12 mouse cellular contexts compared by ENCODE assay signal in the genomic region with DNA sequence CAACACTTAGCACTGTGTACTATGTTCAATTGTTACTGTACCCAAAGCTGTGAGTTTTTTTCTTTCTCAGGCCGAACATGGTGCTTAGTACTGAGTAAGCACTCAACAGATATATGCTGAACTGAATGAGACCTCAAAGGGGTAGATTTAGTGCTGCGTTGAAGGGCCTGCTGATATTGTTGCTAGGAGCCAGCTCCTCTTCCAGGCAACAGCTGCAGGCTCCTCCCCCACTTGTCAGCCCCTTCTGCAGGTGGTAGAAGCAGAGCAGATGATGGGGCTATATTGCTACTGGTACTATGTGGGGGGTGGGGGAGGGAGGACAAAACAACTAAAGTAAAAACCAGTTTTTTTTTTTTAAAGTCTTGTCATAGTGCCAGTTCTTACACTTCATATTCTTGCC. TPM values are rescaled to one million over a fixed set of nuclear protein-coding genes. Genes with fewer than 3 reads are reported as not detected.
DNase-seq lines count a peak whose midpoint lies in the region; ATAC-seq lines count a peak whose summit lies in the region.
"Had no signal": no experiment of that assay in that cellular context is flagged by ENCODE, and none has a peak within 500 bp of the region (broad histone marks: within the 10 kb centered on the region; RNA-seq: fewer than 3 reads in every experiment).

No protein-coding gene starts in this region.

- no peak for ATAC-seq in megakaryocyte, adult 5-6 weeks (ENCODE audit: poor library complexity, severe bottlenecking)
- no peak for ATAC-seq in lung, embryonic 15.5 days (ENCODE audit: borderline replicate concordance, extremely low read depth, low FRiP score, low TSS enrichment)

- H3K27me3 ChIP-seq in megakaryocyte, embryonic 14.5 days (replicated peaks): no peaks in the 10 kb centered on the region
- H3K27me3 ChIP-seq in lung, embryonic 15.5 days: no peaks in the 10 kb centered on the region

- peaks cover 82% of the 10 kb centered on the region for H3K4me1 ChIP-seq in megakaryocyte, embryonic 14.5 days
- peaks cover 70% of the 10 kb centered on the region for H3K4me1 ChIP-seq in lung, embryonic 15.5 days

- peaks cover 19% of the 10 kb centered on the region for H3K36me3 ChIP-seq in megakaryocyte, embryonic 14.5 days (replicated peaks; ENCODE audit: low read length)
- H3K36me3 ChIP-seq in lung, embryonic 15.5 days: no peaks in the 10 kb centered on the region

- no peak overlapping the region for H3K9ac ChIP-seq in lung, embryonic 15.5 days

- DNase-seq in heart, adult 11 months: peak; percentile 88
- DNase-seq in heart, postnatal 25 days (ENCODE audit: low spot score): no peak
- DNase-seq in thymus, postnatal 10 days (ENCODE audit: low spot score in 2 of 2): peak; percentile 77 to 85
- DNase-seq in kidney, postnatal 25 days: no peak
- DNase-seq: heart, postnatal 4 days; kidney, postnatal 14 days had no signal

- H3K4me2 ChIP-seq in lung, embryonic 15.5 days: no peak overlapping the region

- WGBS in lung, embryonic 15.5 days: 23% methylated on average over 2 of the region's 2 CpGs

- intact Hi-C loops in heart, postnatal 25 days (cut with DNase I): no loop called here

- H3K4me3 ChIP-seq in megakaryocyte, embryonic 14.5 days (replicated peaks): peak overlapping the region; percentile 44
- no peak overlapping the region for H3K4me3 ChIP-seq in lung, embryonic 15.5 days
- H3K4me3 ChIP-seq: erythroblast, embryonic 14.5 days; limb, embryonic 10.5 days had no signal

- H3K27ac ChIP-seq in lung, embryonic 15.5 days: peak overlapping the region; percentile 27; the same call in 1 of the 2 replicates
- H3K27ac ChIP-seq: limb, embryonic 10.5 days; stomach, postnatal 0 days had no signal

- no peaks in the 10 kb centered on the region for H3K9me3 ChIP-seq in megakaryocyte, embryonic 14.5 days
- no peaks in the 10 kb centered on the region for H3K9me3 ChIP-seq in lung, embryonic 15.5 days
- H3K9me3 ChIP-seq: limb, embryonic 10.5 days had no signal

RNA-seq across cellular contexts. Expression of a gene that starts 3.9 kb away (rescaled TPM):
- total RNA-seq in heart, postnatal 25 days (2021): 10 to 100 TPM; 10.7 to 13.3 TPM
- 9.1 and 10.7 TPM in 2 replicates for polyA plus RNA-seq in megakaryocyte, embryonic 14.5 days (2012; ENCODE audit: insufficient read depth, low replicate concordance)
- total RNA-seq in megakaryocyte, adult 5-6 weeks (2015): 11.0 and 14.4 TPM in 2 replicates
- total RNA-seq in megakaryocyte, adult 5-6 weeks (2017): 3.2 and 16.3 TPM in 2 replicates
- 71.7 and 72.6 TPM in 2 replicates for polyA plus RNA-seq in lung, embryonic 15.5 days (2015; fragmentation: Nextera tagmentation; extraction: Ambion mirVana)

RNA-seq across cellular contexts. Expression of a gene that starts 3.9 kb away (rescaled TPM):
- 10 to 100 TPM; 10.5 to 13.0 TPM for total RNA-seq in heart, postnatal 25 days (2021)
- polyA plus RNA-seq in megakaryocyte, embryonic 14.5 days (2012; ENCODE audit: insufficient read depth, low replicate concordance): 5.7 and 19.6 TPM in 2 replicates
- total RNA-seq in megakaryocyte, adult 5-6 weeks (2015): 17.1 and 23.3 TPM in 2 replicates
- 8.6 and 15.3 TPM in 2 replicates for total RNA-seq in megakaryocyte, adult 5-6 weeks (2017)
- polyA plus RNA-seq in lung, embryonic 15.5 days (2015; fragmentation: Nextera tagmentation; extraction: Ambion mirVana): 35.2 and 38.7 TPM in 2 replicates

RNA-seq across cellular contexts. Expression of a gene that starts 40.5 kb away (rescaled TPM):
- total RNA-seq in heart, postnatal 25 days (2021): not detected
- polyA plus RNA-seq in megakaryocyte, embryonic 14.5 days (2012; ENCODE audit: insufficient read depth, low replicate concordance): 0.17 and 1.7 TPM in 2 replicates
- total RNA-seq in megakaryocyte, adult 5-6 weeks (2015): not detected in 2 replicates
- not detected in 2 replicates for total RNA-seq in megakaryocyte, adult 5-6 weeks (2017)
- polyA plus RNA-seq in lung, embryonic 15.5 days (2015; fragmentation: Nextera tagmentation; extraction: Ambion mirVana): 0.15 TPM in 1 of 2 replicates, not detected in the other
- total RNA-seq: heart, postnatal 4 days had no signal
- polyA plus RNA-seq: erythroblast, embryonic 14.5 days; limb, embryonic 10.5 days had no signal

RNA-seq across cellular contexts. Expression of a gene that starts 57.5 kb away (rescaled TPM):
- not detected for total RNA-seq in heart, postnatal 25 days (2021)
- polyA plus RNA-seq in megakaryocyte, embryonic 14.5 days (2012; ENCODE audit: insufficient read depth, low replicate concordance): not detected in 2 replicates
- total RNA-seq in megakaryocyte, adult 5-6 weeks (2015): not detected in 2 replicates
- total RNA-seq in megakaryocyte, adult 5-6 weeks (2017): not detected in 2 replicates
- polyA plus RNA-seq in lung, embryonic 15.5 days (2015; fragmentation: Nextera tagmentation; extraction: Ambion mirVana): 0.18 and 0.25 TPM in 2 replicates
- total RNA-seq: heart, postnatal 4 days had no signal
- polyA plus RNA-seq: erythroblast, embryonic 14.5 days; limb, embryonic 10.5 days had no signal

Comparison
In these comparisons a context has a peak if more than half of its experiments do, and no peak if none do; other contexts are left out.
1. DNase-seq: peak in heart, adult 11 months (single experiment) and thymus, postnatal 10 days (2 of 2); none in heart, postnatal 25 days (single experiment) and kidney, postnatal 25 days (0 of 2).